Mouse (Mus musculus) MEL (cell line): ENCODE measurements around the gene Gm11549.

ENCODE experiments used
- CHD2 ChIP-seq: IDR thresholded peaks from 2 replicates; pipeline ENCODE4 v1.6.1; 2011; ENCODE audit warnings: low read length, improper control_type of control experiment
- CTCF ChIP-seq, 3 experiments: IDR thresholded peaks in 2 of 3; conservative IDR thresholded peaks in 1 of 3; 2 replicates each; pipeline ENCODE4 v1.5.1; 2011 to 2012; ENCODE audit warnings: low read length in 3 of 3, low read depth in 2 of 3, mild to moderate bottlenecking in 2 of 3, improper control_type of control experiment in 1 of 3, inconsistent platforms in 1 of 3, mixed read lengths in 1 of 3, moderate library complexity in 1 of 3; ENCODE audit not compliant: control insufficient read depth in 1 of 3, insufficient read depth in 1 of 3, poor library complexity in 1 of 3, severe bottlenecking in 1 of 3
- GATA1 ChIP-seq: IDR thresholded peaks from 2 replicates; pipeline ENCODE4 v1.6.1; 2011; ENCODE audit warnings: low read depth, low read length, improper control_type of control experiment
- MAX ChIP-seq: IDR thresholded peaks from 2 replicates; pipeline ENCODE4 v1.6.1; 2011; ENCODE audit warnings: low read length, improper control_type of control experiment
- TCF12 ChIP-seq: IDR thresholded peaks from 2 replicates; pipeline ENCODE4 v1.6.1; 2014; ENCODE audit warnings: low read depth, mild to moderate bottlenecking, inconsistent platforms, low read length, improper control_type of control experiment, moderate library complexity

DNA sequence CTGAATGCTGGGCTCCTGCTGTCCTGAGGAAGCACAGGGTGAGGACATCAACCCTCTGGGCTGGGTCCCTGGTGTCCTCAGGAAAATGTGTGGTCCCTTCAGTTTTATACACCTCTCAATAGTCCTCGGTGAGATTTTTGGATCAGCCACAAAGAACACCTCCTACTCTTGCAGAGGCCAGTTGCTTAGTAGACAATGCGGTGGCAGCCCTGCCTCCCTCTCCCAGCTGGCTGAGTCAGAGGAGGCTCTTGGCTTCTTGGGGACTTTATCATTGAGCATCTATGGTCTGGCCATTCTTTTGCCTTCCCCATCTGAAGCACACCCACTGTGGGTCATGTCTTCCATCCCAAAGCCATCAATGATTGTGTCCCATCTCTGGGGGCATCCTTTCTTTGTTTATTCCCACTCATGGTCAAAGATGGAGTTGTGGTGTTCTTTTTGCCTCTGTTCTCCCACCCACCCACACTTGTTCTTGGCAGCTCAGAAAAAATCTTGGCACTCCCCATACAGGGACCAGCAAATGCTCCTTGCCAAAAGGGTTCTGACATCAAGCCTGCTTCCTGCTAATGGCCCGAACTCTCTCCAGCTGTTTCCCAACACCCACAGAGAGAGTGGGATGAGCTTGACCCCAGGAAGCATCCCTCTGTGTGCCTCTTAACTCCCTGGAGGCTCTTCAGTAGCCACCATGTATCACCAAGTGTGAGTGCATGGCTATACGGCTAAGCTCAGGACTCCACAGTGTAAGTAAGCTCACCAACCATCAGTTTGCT, 16.3 kb upstream of the Gm11549 start:
- TF ChIP-seq CTCF (IDR thresholded peaks at IDR 0.05 in 2 of 3, conservative IDR thresholded peaks at IDR 0.05 in 1 of 3; ENCODE audit: control insufficient read depth in 1 of 3, insufficient read depth in 1 of 3, low read depth in 2 of 3, low read length in 3 of 3, poor library complexity in 1 of 3, severe bottlenecking in 1 of 3) (no peak), MAX (no peak), GATA1 (no peak), CHD2 (no peak), TCF12 (no peak)
